Mouse (Mus musculus) brown adipose tissue, adult 24 weeks (tissue): ENCODE data around the gene Hoxa10. TPM values are rescaled to one million over a fixed set of nuclear protein-coding genes. Genes with fewer than 3 reads are reported as not detected.

ENCODE experiments used
- H3K27ac ChIP-seq: fragments of 200-500 bp; replicated peaks from 2 replicates; pipeline ENCODE4 v1.5.1; 2012; ENCODE audit warnings: low read depth, mild to moderate bottlenecking, low read length
- H3K4me1 ChIP-seq: fragments of 200-500 bp; 2 replicates; pipeline ENCODE4 v1.6.1; 2012; ENCODE audit warnings: low read length, mixed read lengths; ENCODE audit not compliant: control insufficient read depth, insufficient read depth, insufficient read length
- H3K4me3 ChIP-seq: fragments of 200-500 bp; 2 replicates; pipeline ENCODE4 v1.5.1; 2012; ENCODE audit warnings: low read depth, mild to moderate bottlenecking, low read length, moderate library complexity; ENCODE audit not compliant: insufficient read depth
- polyA plus RNA-seq: library from polyadenylated mRNA; stranded (reverse); fragments of >200 nt; gene quantifications from 2 replicates; pipeline ENCODE4 v1.2.4, GENCODE M21; 2012; ENCODE audit not compliant: missing spikeins, insufficient read depth, insufficient read length

Hoxa10 gene
- polyA plus RNA-seq, 1 experiment, result not detected

- Histone ChIP-seq H3K4me1 (peaks cover 6% of the 10 kb centered on the region; the same call in 1 of the 2 replicates), H3K4me3 (peak within 1 kb of the TSS; percentile 84), H3K27ac (peak within 1 kb of the TSS; percentile 93)
Observed at GRCm38 (mm10) chr6:52204050-52204752, 36.5 kb downstream of the Hoxa10 start, which contains the start of gene Hoxa5. Hoxa5 (minus strand) TSS chr6:52204587.

- peak overlapping the region; percentile 93 for H3K27ac ChIP-seq
- peaks cover 3% of the 10 kb centered on the region; the same call in 1 of the 2 replicates for H3K4me1 ChIP-seq
- peak overlapping the region; percentile 84 for H3K4me3 ChIP-seq
Observed at GRCm38 (mm10) chr6:52203371-52204049, 37.1 kb downstream of the Hoxa10 start.

GRCm38 (mm10) chr6:52203121-52203370, 37.6 kb downstream of the Hoxa10 start:
- peaks cover 3% of the 10 kb centered on the region; the same call in 1 of the 2 replicates for H3K4me1 ChIP-seq
- H3K27ac ChIP-seq, result peak overlapping the region; percentile 93
- peak overlapping the region; percentile 84 for H3K4me3 ChIP-seq

- Histone ChIP-seq H3K4me3 (peak overlapping the region; percentile 84), H3K4me1 (peaks cover 5% of the 10 kb centered on the region; the same call in 1 of the 2 replicates), H3K27ac (peak overlapping the region; percentile 93)
Observed at GRCm38 (mm10) chr6:52202362-52203120, 38.1 kb downstream of the Hoxa10 start.

GRCm38 (mm10) chr6:52201269-52201668, 39.4 kb downstream of the Hoxa10 start:
- peak overlapping the region; percentile 17; the same call in 1 of the 2 replicates for H3K4me3 ChIP-seq
- peaks cover 6% of the 10 kb centered on the region; the same call in 1 of the 2 replicates for H3K4me1 ChIP-seq
- peak overlapping the region; percentile 44; the same call in 1 of the 2 replicates for H3K27ac ChIP-seq

- peak overlapping the region; percentile 61 for H3K27ac ChIP-seq
- H3K4me3 ChIP-seq, result no peak overlapping the region
- peaks cover 6% of the 10 kb centered on the region; the same call in 1 of the 2 replicates for H3K4me1 ChIP-seq
Observed at GRCm38 (mm10) chr6:52200751-52201250, 39.9 kb downstream of the Hoxa10 start.

GRCm38 (mm10) chr6:52200073-52200750, 40.4 kb downstream of the Hoxa10 start:
- Histone ChIP-seq H3K4me3 (no peak overlapping the region), H3K4me1 (peaks cover 6% of the 10 kb centered on the region; the same call in 1 of the 2 replicates), H3K27ac (peak overlapping the region; percentile 61)

GRCm38 (mm10) chr6:52197271-52197670, 43.4 kb downstream of the Hoxa10 start:
- Histone ChIP-seq H3K4me1 (peaks cover 6% of the 10 kb centered on the region), H3K27ac (peak overlapping the region; percentile 21)

GRCm38 (mm10) chr6:52196811-52197210, 43.8 kb downstream of the Hoxa10 start:
- Histone ChIP-seq H3K4me3 (0 out of 2 replicates have a peak overlapping the region, but pooled peaks have one; percentile 13), H3K27ac (peak overlapping the region; percentile 15; the same call in 1 of the 2 replicates), H3K4me1 (peaks cover 8% of the 10 kb centered on the region)

More at GRCm38 (mm10) chr6:52197271-52197670, 43.4 kb downstream of the Hoxa10 start:
- H3K4me3 ChIP-seq, result 0 out of 2 replicates have a peak overlapping the region, but pooled peaks have one; percentile 13

GRCm38 (mm10) chr6:52194690-52195089, 46.0 kb downstream of the Hoxa10 start:
- Histone ChIP-seq H3K27ac (no peak overlapping the region), H3K4me1 (peaks cover 14% of the 10 kb centered on the region), H3K4me3 (no peak overlapping the region)

- Histone ChIP-seq H3K27ac (peak overlapping the region; percentile 73), H3K4me3 (peak overlapping the region; percentile 98), H3K4me1 (peaks cover 15% of the 10 kb centered on the region)
Observed at GRCm38 (mm10) chr6:52191860-52192550, 48.6 kb downstream of the Hoxa10 start.

GRCm38 (mm10) chr6:52190906-52191810, 49.5 kb downstream of the Hoxa10 start, which contains the start of gene Hoxa4:
Hoxa4 (minus strand) TSS chr6:52191753.
- peak within 1 kb of the TSS; percentile 93 for H3K27ac ChIP-seq
- peaks cover 15% of the 10 kb centered on the region for H3K4me1 ChIP-seq
- H3K4me3 ChIP-seq, result peak within 1 kb of the TSS; percentile 98

- H3K4me3 ChIP-seq, result peak overlapping the region; percentile 85
- H3K27ac ChIP-seq, result peak overlapping the region; percentile 93
- H3K4me1 ChIP-seq, result peaks cover 17% of the 10 kb centered on the region
Observed at GRCm38 (mm10) chr6:52190410-52190809, 50.2 kb downstream of the Hoxa10 start.
